Mouse (Mus musculus) CH12.LX (cell line): ENCODE measurements at regions not wholly inside any gene's neighbourhood (a gene's known extent, or its start where the extent isn't known, plus 50 kb on each side); places are given as distances from the start of the nearest gene placed in this dataset.

Experiments
- DNase-seq: peaks from one replicate; pipeline ENCODE4 v3.0.0-alpha.2; 2013; ENCODE audit errors: extremely low read depth
- H3K27ac ChIP-seq: 2 replicates; pipeline ENCODE4 v1.5.1; 2012; ENCODE audit warnings: low read depth, mild to moderate bottlenecking, control low read depth, moderate library complexity; ENCODE audit not compliant: insufficient read depth
- H3K27me3 ChIP-seq: replicated peaks from 2 replicates; pipeline ENCODE3; 2012; ENCODE audit warnings: inconsistent platforms
- H3K36me3 ChIP-seq, 2 experiments: replicated peaks in 1 of 2; 2 replicates each; pipeline versions ENCODE3 to v1.6.1; 2012; ENCODE audit warnings: inconsistent platforms in 1 of 2, low read length in 1 of 2, mild to moderate bottlenecking in 1 of 2, mixed read lengths in 1 of 2, moderate library complexity in 1 of 2; ENCODE audit not compliant: control insufficient read depth in 1 of 2, insufficient read depth in 1 of 2
- H3K4me1 ChIP-seq, 2 experiments: 2 replicates each; pipeline ENCODE4 v1.6.1; 2012; ENCODE audit warnings: inconsistent platforms in 1 of 2, moderate library complexity in 1 of 2; ENCODE audit not compliant: insufficient read depth in 2 of 2, control insufficient read depth in 1 of 2
- H3K4me2 ChIP-seq: 2 replicates; pipeline ENCODE4 v1.6.1; 2012; ENCODE audit warnings: low read depth, mild to moderate bottlenecking, control low read depth; ENCODE audit not compliant: poor library complexity, insufficient read depth, severe bottlenecking
- H3K4me3 ChIP-seq, 3 experiments: fragments of 150-350 bp in 1 of 3; sonication (generic) in 1 of 3; replicated peaks in 1 of 3; 2 replicates each; pipeline versions ENCODE3 to v1.5.1; 2011 to 2012; ENCODE audit warnings: low read depth in 2 of 3, low read length in 2 of 3, mild to moderate bottlenecking in 2 of 3, moderate library complexity in 2 of 3, control low read depth in 1 of 3, improper control_type of control experiment in 1 of 3, inconsistent platforms in 1 of 3, mixed read lengths in 1 of 3; ENCODE audit not compliant: poor library complexity in 1 of 3
- H3K79me2 ChIP-seq: replicated peaks from 2 replicates; pipeline ENCODE4 v1.6.1; 2012; ENCODE audit warnings: mild to moderate bottlenecking, moderate library complexity; ENCODE audit not compliant: control insufficient read depth, poor library complexity, insufficient read depth, severe bottlenecking; ENCODE audit errors: extremely low read depth
- H3K9ac ChIP-seq: 2 replicates; pipeline ENCODE4 v1.6.1; 2012; ENCODE audit warnings: low read depth, mild to moderate bottlenecking, control low read depth, moderate library complexity; ENCODE audit not compliant: insufficient read depth
- H3K9me3 ChIP-seq: replicated peaks from 2 replicates; pipeline ENCODE3; 2012; ENCODE audit warnings: low read length, inconsistent platforms, mixed read lengths
- CHD1 ChIP-seq: IDR thresholded peaks from 2 replicates; pipeline ENCODE4 v1.6.1; 2012; ENCODE audit warnings: low read depth, low read length, improper control_type of control experiment, inconsistent platforms
- CTCF ChIP-seq, 2 experiments: IDR thresholded peaks in 1 of 2; conservative IDR thresholded peaks in 1 of 2; 2 replicates each; pipeline ENCODE4 v1.5.1; 2011 to 2012; ENCODE audit warnings: low read depth in 2 of 2, low read length in 2 of 2, improper control_type of control experiment in 1 of 2, inconsistent platforms in 1 of 2, mild to moderate bottlenecking in 1 of 2, moderate library complexity in 1 of 2
- ETS1 ChIP-seq: conservative IDR thresholded peaks from 2 replicates; pipeline ENCODE4 v1.6.1; 2012; ENCODE audit warnings: low read depth, mild to moderate bottlenecking, inconsistent platforms, low read length, improper control_type of control experiment, moderate library complexity
- HCFC1 ChIP-seq: IDR thresholded peaks from 2 replicates; pipeline ENCODE4 v1.6.1; 2012; ENCODE audit warnings: low read depth, mild to moderate bottlenecking, inconsistent platforms, low read length, improper control_type of control experiment
- IRF4 ChIP-seq: IDR thresholded peaks from 2 replicates; pipeline ENCODE4 v1.6.1; 2014; ENCODE audit warnings: low read depth, mild to moderate bottlenecking, inconsistent platforms, low read length, improper control_type of control experiment
- JUN ChIP-seq: IDR thresholded peaks from 2 replicates; pipeline ENCODE4 v1.6.1; 2011; ENCODE audit warnings: low read depth, mild to moderate bottlenecking, low read length, improper control_type of control experiment, moderate library complexity; ENCODE audit not compliant: insufficient read depth
- KAT2A ChIP-seq: IDR thresholded peaks from 2 replicates; pipeline ENCODE4 v1.6.1; 2012; ENCODE audit warnings: low read length, improper control_type of control experiment, inconsistent platforms; ENCODE audit not compliant: insufficient replicate concordance
- MYC ChIP-seq: IDR thresholded peaks from 2 replicates; pipeline ENCODE4 v1.6.1; 2011; ENCODE audit warnings: low read depth, mild to moderate bottlenecking, improper control_type of control experiment, low read length
- RAD21 ChIP-seq: IDR thresholded peaks from 2 replicates; pipeline ENCODE4 v1.6.1; 2011; ENCODE audit warnings: low read depth, mild to moderate bottlenecking, low read length, improper control_type of control experiment, moderate library complexity
- SIN3A ChIP-seq: IDR thresholded peaks from 2 replicates; pipeline ENCODE4 v1.6.1; 2012; ENCODE audit warnings: low read length, improper control_type of control experiment, inconsistent platforms
- SMC3 ChIP-seq: IDR thresholded peaks from 2 replicates; pipeline ENCODE4 v1.6.1; 2011; ENCODE audit warnings: low read depth, low read length, improper control_type of control experiment
- TBP ChIP-seq: conservative IDR thresholded peaks from 2 replicates; pipeline ENCODE4 v1.6.1; 2011; ENCODE audit warnings: low read depth, low read length, improper control_type of control experiment
- TCF12 ChIP-seq: IDR thresholded peaks from 2 replicates; pipeline ENCODE4 v1.6.1; 2014; ENCODE audit warnings: low read depth, mild to moderate bottlenecking, inconsistent platforms, low read length, improper control_type of control experiment
- USF1 ChIP-seq: IDR thresholded peaks from 2 replicates; pipeline ENCODE4 v1.6.1; 2014; ENCODE audit warnings: low read depth, mild to moderate bottlenecking, inconsistent platforms, low read length, improper control_type of control experiment
- USF2 ChIP-seq: conservative IDR thresholded peaks from 2 replicates; pipeline ENCODE4 v1.6.1; 2011; ENCODE audit warnings: low read depth, low read length, improper control_type of control experiment
- ZKSCAN1 ChIP-seq: IDR thresholded peaks from 2 replicates; pipeline ENCODE4 v1.6.1; 2012; ENCODE audit warnings: low read depth, inconsistent platforms, low read length, improper control_type of control experiment, borderline replicate concordance
- ZMIZ1 ChIP-seq: IDR thresholded peaks from 2 replicates; pipeline ENCODE4 v1.6.1; 2012; ENCODE audit warnings: low read depth, mild to moderate bottlenecking, inconsistent platforms, low read length, improper control_type of control experiment
- dilution Hi-C: fragments of 300-500 bp; cut with MboI; formaldehyde crosslinking; loops from 2 replicates; pipeline ENCODE4 v1.14.3; 2020; ENCODE audit warnings: low sequenced_read_pairs; ENCODE audit not compliant: extremely low pct_unique_long_range_greater_than_20kb, extremely low pct_ligation_motif_present
- in situ Hi-C: fragments of 300-500 bp; cut with MboI; formaldehyde crosslinking; loops from 3 replicates; pipeline ENCODE4 v1.14.3; 2019; ENCODE audit warnings: low sequenced_read_pairs, low pct_ligation_motif_present, low pct_unique_long_range_greater_than_20kb, mixed read lengths

- in situ Hi-C loops (no loop called here), dilution Hi-C loops (no loop called here)
- no peak overlapping the region for H3K27ac ChIP-seq
- no peak overlapping the region; the same call in 1 of the 2 replicates for H3K4me2 ChIP-seq
- no peaks in the 10 kb centered on the region for H3K36me3 ChIP-seq
- H3K4me1 ChIP-seq = peaks cover 5 to 53% of the 10 kb centered on the region in 2 experiments; a peak in 3 of 4 replicates
- no peaks in the 10 kb centered on the region for H3K79me2 ChIP-seq
- H3K27me3 ChIP-seq = no peaks in the 10 kb centered on the region
- peak; percentile 21 for DNase-seq
- no peak overlapping the region for H3K9ac ChIP-seq
- no peaks in the 10 kb centered on the region for H3K9me3 ChIP-seq
- TF ChIP-seq CTCF (conservative IDR thresholded peaks at IDR 0.05 in 1 of 2, IDR thresholded peaks at IDR 0.05 in 1 of 2; ENCODE audit: low read depth in 2 of 2, low read length in 2 of 2) = peak in 1 of 2 experiments; percentile 42; a peak in 3 of 4 replicates
- TF ChIP-seq IRF4 = no peak
- peak; percentile 8 for TF ChIP-seq RAD21
- H3K4me3 ChIP-seq = no peak overlapping the region
These were observed 215.6 kb upstream of the Sesn3 start for GRCm38 (mm10) chr9:14059228-14059779.

- peaks cover 5 to 53% of the 10 kb centered on the region in 2 experiments; a peak in 3 of 4 replicates for H3K4me1 ChIP-seq
- H3K9me3 ChIP-seq = peaks cover 4% of the 10 kb centered on the region
- no peaks in the 10 kb centered on the region for H3K79me2 ChIP-seq
- no peak overlapping the region for H3K4me3 ChIP-seq
- no peaks in the 10 kb centered on the region for H3K36me3 ChIP-seq
- H3K27me3 ChIP-seq = no peaks in the 10 kb centered on the region
- H3K27ac ChIP-seq = no peak overlapping the region
- DNase-seq = no peak
- no peak overlapping the region for H3K9ac ChIP-seq
- dilution Hi-C loops (no loop called here), in situ Hi-C loops (no loop called here)
- TF ChIP-seq RAD21 (no peak), CHD1 (no peak), ZKSCAN1 (no peak), SMC3 (no peak), TCF12 (no peak), TBP (no peak), USF2 (no peak), KAT2A (no peak), MYC (no peak), HCFC1 (no peak), ETS1 (no peak), SIN3A (no peak), JUN (no peak), ZMIZ1 (no peak), USF1 (no peak)
- no peak overlapping the region for H3K4me2 ChIP-seq
These were observed 214.6 kb upstream of the Sesn3 start for GRCm38 (mm10) chr9:14060257-14060656.
